Mouse (Mus musculus): ENCODE measurements around the gene Olfr728.

Olfr728 gene

GRCm38 (mm10) chr14:50142580-50142979 lies at the start of gene Olfr728:
Olfr728 (minus strand) TSS chr14:50142680.
- in situ Hi-C loops (cut with MboI, MseI) = no loop called here

- in situ Hi-C loops (cut with MboI, MseI) = no loop called here
Observed at GRCm38 (mm10) chr14:50188098-50188497, 45.6 kb upstream of the Olfr728 start, which contains the start of gene Olfr730. Olfr730 (minus strand) TSS chr14:50188198.

- in situ Hi-C loops (cut with MboI, MseI) = no loop called here
Observed at GRCm38 (mm10) chr14:50152810-50153209, 10.3 kb upstream of the Olfr728 start, which contains the start of gene Olfr729. Olfr729 (minus strand) TSS chr14:50152910.

GRCm38 (mm10) chr14:50122886-50123285 lies 19.6 kb downstream of the Olfr728 start, which contains the start of gene Olfr727:
Olfr727 (plus strand) TSS chr14:50123186.
- in situ Hi-C loops (cut with MboI, MseI) = no loop called here

- in situ Hi-C loops (cut with MboI, MseI) = no loop called here
Observed at GRCm38 (mm10) chr14:50090853-50091252, 51.6 kb downstream of the Olfr728 start, which contains the start of gene Olfr726. Olfr726 (minus strand) TSS chr14:50090953.
